Mouse (Mus musculus) liver, postnatal 0 days (tissue): Measurements from ENCODE around the gene Shcbp1l. TPM values are rescaled to one million over a fixed set of nuclear protein-coding genes. Genes with fewer than 3 reads are reported as not detected.

Source experiments
- ATAC-seq: fragments of 200-750 bp; cut with Nextera tagmentation; 2 replicates; pipeline ENCODE4 v1.8.0; 2017; ENCODE audit warnings: mild to moderate bottlenecking, moderate library complexity
- DNase-seq: peaks from one replicate; pipeline ENCODE4 v3.0.0-alpha.2; 2016
- H3K27ac ChIP-seq: fragments of 300-500 bp; sonication (generic); 2 replicates; pipeline ENCODE4 v1.5.1; 2014; ENCODE audit warnings: antibody characterized with exemption, moderate library complexity, mild to moderate bottlenecking, low read depth
- H3K27me3 ChIP-seq: fragments of 300-500 bp; sonication (generic); 2 replicates; pipeline ENCODE4 v1.6.1; 2014; ENCODE audit warnings: low read length, control low read depth, mixed read lengths; ENCODE audit not compliant: insufficient read depth
- H3K36me3 ChIP-seq: fragments of 300-500 bp; sonication (generic); replicated peaks from 2 replicates; pipeline ENCODE4 v1.6.1; 2014; ENCODE audit warnings: mild to moderate bottlenecking, control low read depth, low read length, moderate library complexity, mixed read lengths; ENCODE audit not compliant: insufficient read depth
- H3K4me1 ChIP-seq: fragments of 300-500 bp; sonication (generic); 2 replicates; pipeline ENCODE4 v1.6.1; 2014; ENCODE audit warnings: antibody characterized with exemption, mild to moderate bottlenecking, control low read depth; ENCODE audit not compliant: insufficient read depth
- H3K4me2 ChIP-seq: fragments of 300-500 bp; sonication (generic); 2 replicates; pipeline ENCODE4 v1.6.1; 2014; ENCODE audit warnings: low read depth, mild to moderate bottlenecking, low read length, moderate library complexity, mixed read lengths
- H3K4me3 ChIP-seq: fragments of 300-500 bp; sonication (generic); 2 replicates; pipeline ENCODE4 v1.5.1; 2014; ENCODE audit warnings: low read depth, low read length
- H3K9ac ChIP-seq: fragments of 300-500 bp; sonication (generic); replicated peaks from 2 replicates; pipeline ENCODE4 v1.6.1; 2014; ENCODE audit warnings: mild to moderate bottlenecking, moderate library complexity
- H3K9me3 ChIP-seq: fragments of 300-500 bp; sonication (generic); 2 replicates; pipeline ENCODE4 v1.6.1; 2016; ENCODE audit warnings: mild to moderate bottlenecking, control low read depth, low read length, mixed read lengths
- CTCF ChIP-seq: sonication (generic); IDR thresholded peaks from 2 replicates; pipeline ENCODE4 v1.5.1; 2016; ENCODE audit warnings: antibody characterized with exemption, low read depth
- EP300 ChIP-seq: IDR thresholded peaks from 2 replicates; pipeline ENCODE4 v1.6.1; 2016; ENCODE audit warnings: antibody characterized with exemption, low read depth, mild to moderate bottlenecking
- WGBS: fragments of 180-500 bp; shearing (Covaris S2); extraction: QIAGEN DNeasy Blood & Tissue Kit; methylation state at CpG from one replicate; pipeline ENCODE4 v1.1.7; 2014; ENCODE audit not compliant: insufficient replicate concordance; 5-methylcytosine and 5-hydroxymethylcytosine counted together
- polyA plus RNA-seq: library from polyadenylated mRNA; unstranded; fragments of >200 nt; fragmentation: Nextera tagmentation; extraction: Ambion mirVana; gene quantifications from 2 replicates; pipeline ENCODE4 v1.2.1, GENCODE M21; 2015

The Shcbp1l gene
- polyA plus RNA-seq, 1 experiment from 2014 or later = 0.05 TPM

DNA sequence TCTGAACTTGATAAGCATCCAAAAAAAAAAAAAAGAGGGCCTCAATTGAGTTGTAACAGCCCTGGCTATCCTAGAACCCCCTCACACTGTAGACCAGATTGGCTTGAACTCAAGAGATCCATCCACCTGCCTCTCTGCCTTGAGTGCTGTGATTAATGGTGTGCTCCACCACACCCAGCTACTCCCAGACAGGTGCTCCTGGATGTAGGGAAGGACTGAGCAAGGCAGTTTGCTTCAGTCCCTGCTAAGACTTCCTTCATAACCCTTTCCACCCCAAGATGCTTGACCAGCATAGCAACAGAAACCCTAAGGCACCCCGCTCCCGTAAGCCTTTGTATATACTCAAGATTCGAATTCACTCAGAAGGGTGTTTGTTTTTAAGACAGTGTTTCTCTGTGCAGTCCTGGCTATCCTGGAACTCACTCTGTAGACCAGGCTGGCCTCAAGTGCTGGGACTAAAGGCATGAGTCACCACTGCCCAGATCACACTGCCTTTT, 28.2 kb downstream of the Shcbp1l start:
- ATAC-seq = no peak

DNA sequence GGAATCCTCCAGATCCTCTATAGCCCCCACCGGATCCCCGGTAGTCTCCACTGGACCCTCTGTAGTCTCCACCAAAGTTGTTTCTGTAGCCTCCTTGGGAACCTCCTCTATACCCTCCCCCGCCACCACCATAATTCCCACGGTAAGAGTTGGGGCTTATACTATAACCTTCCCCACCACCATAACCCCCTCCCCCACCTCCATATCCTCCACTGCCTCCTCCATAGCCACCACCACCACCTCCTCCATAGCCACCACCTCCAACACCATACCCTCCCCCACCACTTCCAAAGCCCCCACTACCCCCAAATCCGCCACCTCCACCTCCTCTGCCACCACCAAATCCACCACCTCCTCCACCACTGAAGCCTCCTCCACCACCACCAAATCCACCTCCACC, 31.2 kb downstream of the Shcbp1l start:
- Histone ChIP-seq H3K4me3 (no peak overlapping the region), H3K9me3 (no peaks in the 10 kb centered on the region), H3K36me3 (peaks cover 59% of the 10 kb centered on the region), H3K9ac (no peak overlapping the region), H3K4me1 (no peaks in the 10 kb centered on the region), H3K4me2 (no peak overlapping the region), H3K27ac (no peak overlapping the region), H3K27me3 (no peaks in the 10 kb centered on the region)
- ATAC-seq (no peak), DNase-seq (no peak)
- TF ChIP-seq CTCF = no peak
- no peak for TF ChIP-seq EP300
- WGBS = 88% methylated on average over 5 of the region's 5 CpGs

More for the DNA sequence above, 28.2 kb downstream of the Shcbp1l start:
- WGBS = 86% methylated on average over 3 of the region's 3 CpGs
- Histone ChIP-seq H3K36me3 (peaks cover 34% of the 10 kb centered on the region), H3K4me3 (no peak overlapping the region), H3K4me2 (no peak overlapping the region), H3K27ac (no peak overlapping the region), H3K9ac (no peak overlapping the region), H3K4me1 (no peaks in the 10 kb centered on the region), H3K9me3 (no peaks in the 10 kb centered on the region), H3K27me3 (no peaks in the 10 kb centered on the region)
- no peak for DNase-seq
- TF ChIP-seq CTCF (no peak), EP300 (no peak)

DNA sequence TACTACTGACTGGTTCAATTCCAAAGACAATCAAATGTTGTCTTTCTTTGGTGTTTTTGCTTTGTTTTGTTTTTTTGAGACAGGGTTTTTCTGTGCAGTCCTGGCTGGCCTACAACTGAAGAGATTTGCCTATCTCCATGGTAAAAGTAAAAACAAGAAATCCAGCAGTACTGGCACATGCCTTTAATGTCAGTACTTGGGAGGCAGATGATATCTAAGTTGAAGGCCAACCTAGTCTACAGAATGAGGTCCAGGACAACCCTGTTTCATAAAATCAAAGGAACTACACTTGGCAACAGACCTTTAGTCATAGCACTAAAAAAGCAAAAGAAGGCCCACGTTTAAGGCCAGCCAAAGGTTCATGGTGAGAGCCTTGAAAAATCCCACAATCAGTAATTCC, 36.8 kb downstream of the Shcbp1l start:
- ATAC-seq = no peak
- Histone ChIP-seq H3K36me3 (peaks cover 91% of the 10 kb centered on the region), H3K27ac (no peak overlapping the region)

DNA sequence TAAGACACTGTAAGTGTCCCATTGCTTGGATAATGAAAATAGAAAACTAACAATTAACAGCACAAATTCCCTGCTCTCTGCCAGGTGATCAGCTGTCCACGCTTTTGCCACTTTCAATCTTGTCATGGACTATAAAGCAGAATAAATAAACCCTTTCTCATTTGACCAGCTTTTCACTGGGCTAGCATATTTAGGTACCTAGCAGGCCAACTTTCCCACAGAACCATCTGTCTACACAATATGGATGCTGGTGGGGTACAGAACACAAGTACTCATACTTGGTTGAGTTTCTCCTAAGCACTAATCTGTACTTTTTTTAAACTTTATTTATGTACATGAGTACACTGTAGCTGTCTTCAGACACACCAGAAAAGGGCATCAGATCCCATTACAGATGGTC, 54.3 kb downstream of the Shcbp1l start:
- H3K9ac ChIP-seq = no peak overlapping the region
- WGBS = 94% methylated on average over 1 of the region's 1 CpGs
- no peaks in the 10 kb centered on the region for H3K27me3 ChIP-seq
- peaks cover 2% of the 10 kb centered on the region for H3K4me1 ChIP-seq
- no peak overlapping the region for H3K27ac ChIP-seq
- TF ChIP-seq EP300 (no peak), CTCF (no peak)
- H3K4me3 ChIP-seq = no peak overlapping the region
- H3K4me2 ChIP-seq = no peak overlapping the region
- DNase-seq (no peak), ATAC-seq (no peak)
- peaks cover 78% of the 10 kb centered on the region for H3K36me3 ChIP-seq
- no peaks in the 10 kb centered on the region for H3K9me3 ChIP-seq

More for the DNA sequence above, 36.8 kb downstream of the Shcbp1l start:
- Histone ChIP-seq H3K27me3 (no peaks in the 10 kb centered on the region), H3K4me1 (no peaks in the 10 kb centered on the region), H3K4me2 (no peak overlapping the region), H3K9ac (no peak overlapping the region), H3K9me3 (no peaks in the 10 kb centered on the region), H3K4me3 (no peak overlapping the region)
- WGBS = 65% methylated on average over 1 of the region's 1 CpGs
- no peak for DNase-seq
- TF ChIP-seq CTCF (no peak), EP300 (no peak)

DNA sequence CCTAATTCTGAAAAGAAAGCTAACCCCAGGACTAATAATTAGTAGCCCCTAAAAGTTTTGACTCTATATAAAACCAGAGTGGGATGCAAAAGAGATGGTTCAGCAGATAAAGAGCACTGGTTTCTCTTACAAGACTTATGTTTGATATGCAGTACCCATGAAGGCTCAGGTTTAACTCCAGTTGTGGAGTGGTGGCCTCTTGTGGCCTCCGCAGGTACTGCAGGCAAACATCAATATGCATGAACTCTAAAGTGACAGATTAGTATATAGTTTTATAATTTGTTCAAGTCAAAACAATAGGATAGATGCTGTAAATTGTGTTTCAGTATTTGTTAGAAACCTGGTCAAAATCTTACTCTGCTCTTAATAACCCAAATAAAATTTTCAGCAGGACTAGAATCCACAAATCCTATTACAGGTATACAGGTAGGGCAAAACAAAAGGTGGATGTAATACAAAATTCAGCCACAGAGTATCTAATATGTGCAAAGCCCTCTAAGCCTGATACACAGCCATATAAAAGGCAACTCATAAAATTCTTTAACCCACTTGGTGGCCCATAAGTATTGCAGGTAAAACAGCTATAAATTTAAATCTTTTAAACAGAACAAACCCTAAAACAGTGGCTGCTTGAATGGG, 55.5 kb downstream of the Shcbp1l start:
- peaks cover 68% of the 10 kb centered on the region for H3K36me3 ChIP-seq
- no peak overlapping the region for H3K9ac ChIP-seq

DNA sequence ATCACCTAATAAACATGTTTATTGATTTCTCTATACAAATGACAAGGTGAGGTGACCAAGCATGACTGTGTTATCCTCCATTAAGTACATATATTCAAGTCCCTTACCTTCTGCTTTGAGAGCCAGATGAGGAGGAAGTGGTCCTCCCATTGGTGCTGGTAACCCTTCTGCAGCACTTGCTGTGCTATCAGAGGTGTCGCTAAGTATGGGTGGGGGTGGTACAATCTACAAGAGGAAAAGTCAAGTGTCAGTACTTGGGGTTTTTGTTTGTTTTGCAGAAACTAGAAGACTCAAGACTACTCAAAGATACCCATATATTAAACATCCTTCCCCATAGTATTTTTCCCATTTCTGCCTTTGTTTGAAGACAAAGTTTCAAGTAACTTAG, 56.1 kb downstream of the Shcbp1l start:
- H3K36me3 ChIP-seq = peaks cover 66% of the 10 kb centered on the region

More for the DNA sequence above, 55.5 kb downstream of the Shcbp1l start:
- Histone ChIP-seq H3K27me3 (no peaks in the 10 kb centered on the region), H3K9me3 (no peaks in the 10 kb centered on the region), H3K4me1 (peaks cover 10% of the 10 kb centered on the region), H3K4me2 (no peak overlapping the region), H3K27ac (no peak overlapping the region), H3K4me3 (no peak overlapping the region)
- peak; percentile 57; the same call in 1 of the 2 replicates for ATAC-seq
- no peak for TF ChIP-seq EP300
- peak; percentile 90 for TF ChIP-seq CTCF
- DNase-seq = peak; percentile 84
- 41% methylated on average over 1 of the region's 1 CpGs for WGBS

More for the DNA sequence above, 56.1 kb downstream of the Shcbp1l start:
- H3K27me3 ChIP-seq = no peaks in the 10 kb centered on the region
- peaks cover 12% of the 10 kb centered on the region for H3K4me1 ChIP-seq
- H3K27ac ChIP-seq = no peak overlapping the region
- no peak overlapping the region for H3K9ac ChIP-seq
- DNase-seq (no peak), ATAC-seq (no peak)
- no peaks in the 10 kb centered on the region for H3K9me3 ChIP-seq
- H3K4me3 ChIP-seq = no peak overlapping the region
- TF ChIP-seq EP300 = no peak
- no peak for TF ChIP-seq CTCF
- no peak overlapping the region for H3K4me2 ChIP-seq
- 59% methylated on average over 1 of the region's 1 CpGs for WGBS
